Mouse (Mus musculus): ENCODE data around the gene Zfp428.
"Not testable (repeated sequence)": the region's sequence is repeated elsewhere in the genome, so short reads cannot be mapped to it uniquely, and the experiment has no call there.

The Zfp428 gene

DNA sequence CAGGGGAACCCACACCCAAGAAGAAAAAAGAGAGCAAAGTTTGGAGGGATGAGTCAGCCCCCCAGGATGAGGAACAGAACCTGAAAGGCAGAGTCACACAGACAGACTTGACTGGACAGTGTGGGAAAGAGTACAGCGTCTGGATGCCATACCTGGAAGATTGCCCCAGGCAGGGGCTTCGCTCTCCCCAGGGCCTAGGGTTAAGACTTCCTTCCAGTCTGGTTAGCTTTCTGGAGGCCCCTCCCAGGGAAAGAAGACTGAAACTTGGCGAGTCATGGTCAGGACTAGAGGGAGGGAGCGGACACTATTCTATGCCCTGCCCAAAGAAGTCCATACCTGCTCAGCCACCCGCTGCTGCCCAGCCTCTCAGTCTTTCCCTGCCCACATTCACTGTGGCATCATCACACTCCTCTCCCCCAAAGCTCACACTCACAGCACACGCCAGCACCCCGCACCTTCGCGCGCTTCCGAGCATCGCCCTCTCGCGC lies 25.8 kb upstream of the Zfp428 start:
- no peak for DNase-seq (ENCODE audit: low read depth, low spot score)

DNA sequence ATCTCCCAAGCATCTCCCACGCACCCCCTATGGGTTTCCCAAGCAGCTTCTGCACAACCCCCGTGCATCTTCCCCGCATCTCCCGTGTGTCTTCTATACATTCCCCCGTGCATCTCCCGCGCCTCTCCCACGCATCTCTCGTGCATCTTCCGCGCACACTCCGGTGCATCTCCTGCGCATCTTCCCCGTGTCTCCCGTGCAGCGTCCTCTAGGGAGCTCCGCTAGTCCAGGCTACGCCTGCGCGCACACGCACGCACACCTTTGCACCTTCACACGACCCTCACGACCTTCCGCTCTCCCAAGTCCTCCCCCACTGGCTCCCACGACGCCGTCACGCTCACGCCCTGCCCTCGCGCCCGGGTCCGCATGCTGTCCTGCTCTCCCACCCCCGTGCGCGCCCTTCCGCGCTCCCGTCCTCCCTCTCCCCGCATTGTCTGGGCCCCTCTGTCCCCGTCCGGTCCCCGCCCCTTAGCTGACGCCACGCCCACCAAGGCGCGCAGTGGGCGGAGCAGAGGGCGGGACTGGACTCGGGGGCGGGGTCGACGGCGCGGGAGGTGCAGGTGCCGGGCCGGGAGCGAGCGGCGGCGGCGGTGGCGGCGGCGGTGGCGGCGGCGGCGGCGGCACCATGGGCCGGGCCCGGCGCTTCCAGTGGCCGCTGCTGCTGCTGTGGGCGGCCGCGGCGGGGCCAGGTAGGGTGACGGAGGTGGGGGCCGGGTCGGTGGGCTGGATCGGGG lies 25.2 kb upstream of the Zfp428 start, which contains the start of gene Cadm4:
Gene Cadm4 (plus strand): TSS at position 550 of the 734 bp plus-strand sequence.
- DNase-seq (ENCODE audit: low read depth, low spot score) = peak; percentile 85

- DNase-seq (ENCODE audit: low read depth, low spot score) = no peak
Measured at GRCm38 (mm10) chr7:24482208-24483020, 24.4 kb upstream of the Zfp428 start.

- not testable (repeated sequence) for DNase-seq (ENCODE audit: low read depth, low spot score)
Measured at GRCm38 (mm10) chr7:24483291-24483690, 23.5 kb upstream of the Zfp428 start.

- DNase-seq (ENCODE audit: low read depth, low spot score) = no peak
Measured at GRCm38 (mm10) chr7:24485481-24485880, 21.3 kb upstream of the Zfp428 start.

- no peak for DNase-seq (ENCODE audit: low read depth, low spot score)
Measured at GRCm38 (mm10) chr7:24486654-24487130, 20.1 kb upstream of the Zfp428 start.

GRCm38 (mm10) chr7:24487403-24487802 lies 19.4 kb upstream of the Zfp428 start:
- DNase-seq (ENCODE audit: low read depth, low spot score) = no peak

DNA sequence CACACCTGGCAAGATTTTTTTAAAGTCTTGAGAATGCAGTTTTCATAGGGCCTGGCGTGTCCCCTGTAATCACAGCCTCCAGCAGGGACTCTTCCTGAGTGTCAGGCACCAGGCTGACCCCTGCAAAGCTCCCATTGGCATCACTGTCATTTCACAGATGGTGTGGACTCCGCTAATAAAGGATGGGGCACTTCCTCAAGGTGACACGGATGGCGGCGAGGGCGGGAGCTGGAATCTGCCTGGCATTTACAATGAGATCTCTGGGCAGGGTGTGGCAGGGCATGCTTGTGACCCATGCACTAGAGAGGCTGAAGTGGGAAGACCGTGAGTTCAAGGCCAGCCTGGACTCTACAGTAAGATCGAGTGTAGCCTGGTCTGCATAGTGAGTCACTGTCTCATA lies 18.5 kb upstream of the Zfp428 start:
- no peak for DNase-seq (ENCODE audit: low read depth, low spot score)

DNA sequence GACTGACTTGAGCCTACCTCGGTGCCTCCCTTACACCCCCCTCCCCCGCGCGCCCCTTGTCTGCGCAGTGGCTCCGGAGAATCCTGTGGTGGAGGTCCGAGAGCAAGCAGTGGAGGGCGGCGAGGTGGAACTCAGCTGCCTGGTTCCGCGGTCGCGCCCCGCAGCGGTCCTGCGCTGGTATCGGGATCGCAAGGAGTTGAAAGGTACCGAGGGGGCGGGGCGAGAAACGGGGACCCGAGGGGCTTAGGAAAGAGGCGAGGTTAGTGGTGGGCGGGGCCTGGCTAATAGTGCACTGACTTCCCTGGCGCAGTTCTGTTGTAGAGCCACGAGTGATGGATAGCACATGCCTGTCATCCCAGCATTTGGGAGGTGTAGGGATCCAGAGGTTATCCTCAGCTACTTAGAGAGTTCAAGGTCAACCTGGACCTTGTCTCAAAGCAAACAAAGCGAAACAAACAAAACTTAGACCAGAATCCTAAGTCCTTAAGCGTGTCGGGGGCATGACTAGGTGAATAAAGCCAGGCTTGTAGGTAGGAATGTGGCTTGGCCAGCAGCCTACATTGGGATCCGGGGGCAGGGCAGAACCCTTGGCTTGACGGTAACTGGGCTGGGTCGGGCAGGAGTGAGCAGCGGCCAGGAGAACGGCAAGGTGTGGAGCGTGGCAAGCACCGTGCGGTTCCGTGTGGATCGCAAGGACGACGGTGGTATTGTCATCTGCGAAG lies 6.8 kb upstream of the Zfp428 start:
- no peak for DNase-seq (ENCODE audit: low read depth, low spot score)

- peak; percentile 47 for DNase-seq (ENCODE audit: low read depth, low spot score)
Measured at GRCm38 (mm10) chr7:24500929-24501328, 5.9 kb upstream of the Zfp428 start.

GRCm38 (mm10) chr7:24501492-24501891 lies 5.3 kb upstream of the Zfp428 start:
- no peak for DNase-seq (ENCODE audit: low read depth, low spot score)

GRCm38 (mm10) chr7:24504004-24504403 lies 2.8 kb upstream of the Zfp428 start:
- DNase-seq (ENCODE audit: low read depth, low spot score) = no peak

DNA sequence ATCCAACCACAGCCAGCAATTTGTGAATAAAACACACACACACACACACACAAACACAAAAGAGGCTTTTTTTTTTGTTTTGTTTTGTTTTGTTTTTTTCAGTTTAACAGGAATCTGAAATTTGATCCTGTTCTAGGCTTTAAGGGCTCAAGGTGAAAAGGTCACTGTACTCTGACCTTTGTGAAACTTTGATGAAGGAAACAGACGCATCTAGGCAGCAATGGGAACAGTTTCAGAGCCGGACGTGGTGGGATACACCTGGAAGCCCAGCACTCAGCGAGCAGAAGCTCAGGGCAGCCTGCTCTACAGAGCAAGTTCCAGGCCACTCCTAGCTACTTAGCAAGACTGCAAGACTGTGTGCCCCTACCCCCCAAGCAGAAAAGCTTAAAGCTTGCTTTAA lies 1.9 kb upstream of the Zfp428 start:
- DNase-seq (ENCODE audit: low read depth, low spot score) = no peak

- no peak for DNase-seq (ENCODE audit: low read depth, low spot score)
Measured at GRCm38 (mm10) chr7:24505447-24506064, 1.2 kb upstream of the Zfp428 start.

- DNase-seq (ENCODE audit: low read depth, low spot score) = no peak
Measured at GRCm38 (mm10) chr7:24506065-24506459, 744 bp upstream of the Zfp428 start.

- no peak for DNase-seq (ENCODE audit: low read depth, low spot score)
Measured at GRCm38 (mm10) chr7:24506476-24506837, 349 bp upstream of the Zfp428 start.

GRCm38 (mm10) chr7:24507726-24508114 lies 914 bp downstream of the Zfp428 start:
- no peak for DNase-seq (ENCODE audit: low read depth, low spot score)

GRCm38 (mm10) chr7:24512355-24512754 lies 5.5 kb downstream of the Zfp428 start, which contains the start of gene AC161166.1:
AC161166.1 (minus strand) TSS chr7:24512455.
- DNase-seq (ENCODE audit: low read depth, low spot score) = no peak

DNA sequence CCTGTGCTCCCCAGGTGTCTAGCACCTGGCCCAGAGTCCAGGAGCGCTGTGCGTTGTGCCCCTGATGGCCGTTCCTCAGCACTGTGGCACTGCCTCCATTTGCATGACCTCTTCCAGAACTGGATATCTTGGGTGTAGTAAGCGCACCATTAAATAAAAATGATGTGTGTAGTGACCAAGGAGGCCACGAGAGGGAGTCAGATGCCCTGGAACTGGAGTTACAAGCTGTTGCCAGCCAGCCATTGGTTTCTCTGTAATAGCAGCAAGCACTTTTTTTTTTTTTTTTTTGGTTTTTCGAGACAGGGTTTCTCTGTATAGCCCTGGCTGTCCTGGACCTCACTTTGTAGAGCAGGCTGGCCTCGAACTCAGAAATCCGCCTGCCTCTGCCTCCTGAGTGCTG lies 9.5 kb downstream of the Zfp428 start:
- not testable (repeated sequence) for DNase-seq (ENCODE audit: low read depth, low spot score)

GRCm38 (mm10) chr7:24517077-24517476 lies 10.3 kb downstream of the Zfp428 start:
- no peak for DNase-seq (ENCODE audit: low read depth, low spot score)

- no peak for DNase-seq (ENCODE audit: low read depth, low spot score)
Measured at GRCm38 (mm10) chr7:24517654-24518053, 10.8 kb downstream of the Zfp428 start.
